Mouse (Mus musculus) c-Kit-negative CD71-positive TER-119-positive erythroid progenitor cells, embryonic 14.5 days (primary cell): ENCODE measurements around the gene Calb2.

Source experiments
- DNase-seq: peaks from one replicate; pipeline ENCODE4 v3.0.0-alpha.2; 2013; ENCODE audit warnings: low read depth, low spot score

The Calb2 gene

DNA sequence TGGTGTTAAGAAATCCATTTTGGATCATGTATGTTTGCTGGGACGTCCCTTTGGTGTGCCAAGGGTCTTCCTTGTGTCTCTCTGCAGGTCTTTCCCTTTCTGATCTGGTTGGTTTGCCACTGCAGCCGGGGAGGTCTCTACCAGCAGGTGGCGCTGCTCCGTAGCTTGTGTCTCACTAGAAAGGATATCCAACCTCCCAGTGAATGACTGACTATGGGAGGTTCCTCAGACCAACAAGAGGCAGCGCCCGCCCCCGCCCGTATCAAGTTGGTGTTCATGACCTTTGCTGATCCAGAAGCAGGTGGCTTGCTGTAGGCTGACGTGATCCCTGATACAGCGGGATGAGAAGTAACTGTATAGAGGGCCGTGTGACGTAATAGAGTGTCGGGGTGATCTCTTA, 37.5 kb downstream of the Calb2 start:
- peak; percentile 9 for DNase-seq

DNA sequence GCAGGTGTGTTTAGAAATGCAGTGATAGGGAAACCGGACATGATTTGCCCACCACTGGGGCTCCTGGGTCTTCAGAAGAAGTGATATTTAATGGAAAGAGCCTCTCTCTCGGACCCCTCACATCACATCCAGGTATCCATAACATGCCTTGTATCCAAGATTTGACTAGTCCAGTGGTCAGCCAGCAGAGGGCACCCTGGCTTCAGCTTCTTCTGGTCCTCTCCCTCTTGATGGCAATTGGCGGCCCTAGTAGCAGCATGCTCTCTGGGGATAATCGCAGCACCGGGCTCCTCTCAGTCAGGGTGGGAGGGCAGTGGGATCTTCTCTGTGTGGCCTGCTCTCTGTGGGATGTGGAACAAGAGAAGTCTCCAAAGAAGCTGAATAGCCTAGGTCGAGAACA, 48.3 kb downstream of the Calb2 start:
- no peak for DNase-seq

DNA sequence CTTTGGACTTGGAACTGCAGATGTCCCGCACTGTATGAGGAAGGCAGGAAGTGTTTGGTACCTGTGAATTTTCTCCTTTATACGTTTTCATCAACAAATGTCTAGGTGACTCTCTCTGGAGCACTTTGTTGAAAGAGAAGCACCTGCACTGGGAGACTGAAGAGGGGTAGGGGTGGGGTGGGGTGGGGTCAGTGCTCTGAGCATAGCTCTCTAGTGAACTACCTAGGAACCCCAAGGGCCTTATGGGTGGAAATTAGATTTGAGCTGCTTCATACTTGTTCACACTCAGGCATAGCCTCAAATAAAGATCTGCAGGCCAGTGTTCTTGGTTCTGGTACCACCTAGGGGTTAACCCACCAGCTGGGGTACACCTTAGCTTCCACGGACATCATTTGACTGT, 65.4 kb downstream of the Calb2 start, which contains the start of gene Gm17720:
Gene Gm17720, minus strand, starts transcription at position 101 of the 400 bp plus-strand sequence.
- no peak for DNase-seq

DNA sequence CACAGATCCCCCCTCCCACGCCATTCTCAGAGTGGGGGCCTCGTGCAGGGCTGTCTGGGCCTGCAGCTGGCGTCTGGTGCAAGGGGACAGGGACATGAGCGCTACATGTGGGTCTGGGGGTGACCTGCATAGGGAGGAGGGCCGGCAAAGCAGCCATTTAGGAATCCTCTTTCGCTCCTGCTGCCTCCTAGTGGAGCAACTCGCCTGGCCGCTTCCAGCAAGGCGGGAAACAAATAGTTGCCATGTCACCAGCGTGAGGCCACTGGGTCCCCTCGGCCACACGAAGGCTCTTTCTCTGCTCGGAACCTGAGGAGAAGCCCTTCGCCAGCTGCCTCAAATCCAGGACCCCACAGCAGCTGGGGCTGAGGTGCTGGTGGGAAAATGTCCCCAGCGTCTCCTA, 66.3 kb downstream of the Calb2 start:
- DNase-seq = no peak

DNA sequence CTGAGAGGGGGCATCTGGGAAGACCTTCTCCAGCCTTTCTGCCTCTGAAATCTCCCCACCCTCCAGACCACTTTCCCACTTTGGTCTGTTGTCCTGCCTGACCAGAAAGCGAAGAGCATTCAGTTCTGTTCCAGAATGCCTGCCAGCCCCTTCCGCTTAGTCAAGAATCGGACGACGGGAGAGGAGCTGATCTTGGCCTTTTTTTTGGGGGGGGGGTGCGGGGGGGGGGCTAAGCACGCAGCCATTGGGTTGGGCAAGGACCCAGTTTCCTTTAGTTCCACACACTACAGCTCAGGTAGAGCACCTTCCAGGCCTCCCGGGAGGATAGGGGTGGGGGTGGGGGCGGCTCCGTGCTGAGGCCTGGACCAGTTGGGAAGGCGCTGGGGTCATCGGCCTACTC, 67.1 kb downstream of the Calb2 start, which contains the start of gene Gm21964:
Gene Gm21964, plus strand, starts transcription at position 301 of the 400 bp plus-strand sequence.
- no peak for DNase-seq

DNA sequence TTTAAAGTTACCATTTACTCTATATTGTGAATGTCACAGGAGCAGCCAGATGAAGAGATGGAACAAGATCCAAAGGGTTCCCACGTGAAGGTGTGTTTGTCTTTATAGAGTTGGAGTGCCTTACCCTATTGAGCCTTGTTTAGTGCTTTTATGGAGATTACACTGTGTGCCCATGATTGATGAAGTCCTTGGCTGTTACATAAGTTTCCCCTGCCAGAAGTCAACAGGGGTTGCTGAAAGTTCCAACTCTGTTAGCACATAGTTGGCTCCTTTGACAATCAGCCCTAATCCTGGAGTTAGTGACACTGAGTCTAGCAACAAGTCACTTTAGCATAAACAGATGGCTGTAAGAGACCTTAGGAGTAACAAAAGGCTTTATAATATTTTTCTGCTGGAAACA, 76.1 kb downstream of the Calb2 start:
- no peak for DNase-seq
